Mouse (Mus musculus): ENCODE data around the gene Pax2.

DNA sequence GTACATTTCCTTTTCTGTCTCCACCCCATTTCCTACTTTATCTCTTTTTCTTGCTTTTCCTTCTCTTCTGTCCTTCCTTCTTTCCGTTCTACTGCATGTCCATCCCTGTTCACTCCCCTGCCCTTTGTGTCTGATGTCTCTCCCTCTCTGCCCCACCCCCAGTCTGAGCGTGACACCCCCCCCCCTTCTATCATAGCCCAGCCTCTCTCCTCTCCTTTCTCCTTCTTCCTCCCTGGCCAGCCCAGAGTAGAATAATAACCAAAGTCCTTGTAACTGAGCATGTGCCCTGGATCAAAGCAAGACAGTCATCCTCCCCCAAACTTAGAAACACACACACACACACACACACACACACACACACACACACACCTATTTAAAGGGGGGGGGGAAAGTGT lies 12.8 kb upstream of the Pax2 start:
- TF ChIP-seq GATA1 (IDR thresholded peaks at IDR 0.05; ENCODE audit: low read length) (no peak), TAL1 (IDR thresholded peaks at IDR 0.05; ENCODE audit: low read length) (no peak)
